Mouse (Mus musculus) spleen, postnatal 14 days (tissue): ENCODE results near the gene Map4k1.

Source experiments
- DNase-seq, 2 experiments: peaks; one replicate each; pipeline ENCODE4 v3.0.0; 2021 to 2022; ENCODE audit warnings: low spot score in 2 of 2

Gene Map4k1

GRCm38 (mm10) chr7:28977556-28977955 lies 4.3 kb upstream of the Map4k1 start:
- DNase-seq = no peak

GRCm38 (mm10) chr7:28982274-28983013 lies 594 bp downstream of the Map4k1 start:
- DNase-seq = peak; percentile 69 to 74

- peak in 1 of 2 experiments; percentile 41 for DNase-seq
Measured at GRCm38 (mm10) chr7:28983141-28983564, 1.3 kb downstream of the Map4k1 start.

- no peak for DNase-seq
Measured at GRCm38 (mm10) chr7:28983849-28984248, 2.0 kb downstream of the Map4k1 start.

- DNase-seq = no peak
Measured at GRCm38 (mm10) chr7:28984452-28984851, 2.6 kb downstream of the Map4k1 start.

- DNase-seq = no peak
Measured at GRCm38 (mm10) chr7:28985207-28985606, 3.4 kb downstream of the Map4k1 start.

- DNase-seq = no peak
Measured at GRCm38 (mm10) chr7:28990766-28991273, 9.0 kb downstream of the Map4k1 start.

- DNase-seq = no peak
Measured at GRCm38 (mm10) chr7:28991616-28992015, 9.8 kb downstream of the Map4k1 start.

GRCm38 (mm10) chr7:28992997-28993396 lies 11.1 kb downstream of the Map4k1 start:
- no peak for DNase-seq

- DNase-seq = no peak
Measured at GRCm38 (mm10) chr7:28993402-28993801, 11.6 kb downstream of the Map4k1 start.

- DNase-seq = peak; percentile 79 to 83
Measured at GRCm38 (mm10) chr7:29000651-29001605, 19.1 kb downstream of the Map4k1 start.

- no peak for DNase-seq
Measured at GRCm38 (mm10) chr7:29007224-29008101, 25.6 kb downstream of the Map4k1 start.

GRCm38 (mm10) chr7:29008171-29008570 lies 26.3 kb downstream of the Map4k1 start:
- DNase-seq = no peak

- no peak for DNase-seq
Measured at GRCm38 (mm10) chr7:29008714-29009113, 26.9 kb downstream of the Map4k1 start.

- DNase-seq = no peak
Measured at GRCm38 (mm10) chr7:29014984-29015383, 33.1 kb downstream of the Map4k1 start.

- no peak for DNase-seq
Measured at GRCm38 (mm10) chr7:29016440-29016839, 34.6 kb downstream of the Map4k1 start.

- no peak for DNase-seq
Measured at GRCm38 (mm10) chr7:29017222-29017621, 35.4 kb downstream of the Map4k1 start.

- DNase-seq = no peak
Measured at GRCm38 (mm10) chr7:29019447-29020220, 37.8 kb downstream of the Map4k1 start.

- DNase-seq = no peak
Measured at GRCm38 (mm10) chr7:29022479-29022878, 40.6 kb downstream of the Map4k1 start.

- no peak for DNase-seq
Measured at GRCm38 (mm10) chr7:29023514-29023913, 41.7 kb downstream of the Map4k1 start.

- DNase-seq = no peak
Measured at GRCm38 (mm10) chr7:29025566-29025965, 43.7 kb downstream of the Map4k1 start.
